Mouse (Mus musculus) MEL-GATA-1-ER (cell line): Measurements from ENCODE around the gene Csdc2.
A peak's percentile ranks its signal among the peaks of the same experiment; 100 is the strongest.

ENCODE experiments used
- DNase-seq: peaks from one replicate; pipeline ENCODE4 v3.0.0-alpha.2; 2012; ENCODE audit warnings: low read depth; ENCODE audit errors: extremely low read depth

Csdc2 gene

GRCm38 (mm10) chr15:81989371-81990062 is 53.0 kb downstream of the Csdc2 start:
- peak; percentile 65 for DNase-seq

GRCm38 (mm10) chr15:81990549-81990948 is 54.0 kb downstream of the Csdc2 start:
- peak; percentile 38 for DNase-seq

GRCm38 (mm10) chr15:81993992-81994391 is 57.4 kb downstream of the Csdc2 start:
- no peak for DNase-seq
